Mouse (Mus musculus) fat pad, adult 2 months (tissue): ENCODE measurements around the gene Larp1b.

ENCODE experiments used
- DNase-seq: peaks from one replicate; pipeline ENCODE4 v3.0.0-alpha.2; 2011; ENCODE audit warnings: low read depth, low spot score; ENCODE audit errors: extremely low read depth

The Larp1b gene

DNA sequence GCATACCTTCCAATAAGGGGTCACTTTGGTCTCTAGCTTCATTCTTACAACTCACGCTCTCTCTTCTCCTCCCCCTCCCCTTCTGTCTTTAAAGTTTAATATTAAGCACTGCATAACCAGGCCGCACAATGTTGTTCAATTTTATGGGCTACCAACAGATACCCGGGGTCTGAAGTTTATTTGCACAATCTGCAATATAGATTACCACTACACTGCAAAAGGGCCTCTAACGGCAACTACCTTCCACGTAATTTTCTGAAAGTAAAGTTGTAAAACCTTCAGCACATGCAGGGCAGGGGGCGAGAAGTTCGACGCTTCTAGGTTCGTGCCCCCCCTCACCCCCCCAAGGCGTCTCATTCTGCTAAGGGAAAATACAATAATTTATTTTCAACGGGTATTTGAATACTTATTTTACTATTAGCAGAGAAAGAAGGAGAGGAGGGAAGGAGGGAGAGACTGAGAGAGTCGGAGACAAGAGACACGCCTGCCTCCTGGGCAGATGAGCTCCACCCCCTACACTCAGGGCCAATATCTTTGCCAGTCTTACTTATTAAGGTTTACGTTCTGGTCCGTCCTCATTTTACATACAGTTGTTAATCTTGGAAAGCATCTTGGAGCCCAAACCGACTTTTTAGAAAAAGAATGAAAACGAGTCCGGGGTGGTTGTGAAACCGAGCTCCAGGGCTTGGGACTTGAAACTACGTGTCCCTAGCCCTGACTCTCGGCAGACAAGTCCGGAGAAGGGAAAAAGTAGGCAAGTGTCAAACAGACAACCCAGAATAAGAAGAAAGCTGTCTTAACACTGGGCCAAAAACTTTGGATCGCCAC is 132.1 kb downstream of the Larp1b start:
- DNase-seq: peak; percentile 64

DNA sequence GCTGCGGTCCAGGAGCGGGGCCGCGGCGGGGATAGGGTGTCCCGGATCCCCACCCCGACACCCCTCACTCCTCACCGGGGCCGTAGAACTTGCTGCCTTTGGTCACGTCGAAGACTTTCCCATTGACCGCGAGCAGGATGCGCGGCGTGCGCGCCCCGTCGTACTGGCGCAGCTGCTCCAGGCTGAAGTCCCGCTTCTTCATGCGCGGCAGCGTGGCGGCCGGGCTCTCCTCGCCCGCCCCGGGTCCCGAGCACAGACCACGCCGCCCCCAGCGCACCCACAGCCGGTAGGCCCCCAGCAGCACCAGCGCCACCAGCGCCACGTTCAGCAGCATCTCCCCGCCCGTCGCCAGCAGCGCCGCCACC is 132.9 kb downstream of the Larp1b start:
- no peak for DNase-seq

DNA sequence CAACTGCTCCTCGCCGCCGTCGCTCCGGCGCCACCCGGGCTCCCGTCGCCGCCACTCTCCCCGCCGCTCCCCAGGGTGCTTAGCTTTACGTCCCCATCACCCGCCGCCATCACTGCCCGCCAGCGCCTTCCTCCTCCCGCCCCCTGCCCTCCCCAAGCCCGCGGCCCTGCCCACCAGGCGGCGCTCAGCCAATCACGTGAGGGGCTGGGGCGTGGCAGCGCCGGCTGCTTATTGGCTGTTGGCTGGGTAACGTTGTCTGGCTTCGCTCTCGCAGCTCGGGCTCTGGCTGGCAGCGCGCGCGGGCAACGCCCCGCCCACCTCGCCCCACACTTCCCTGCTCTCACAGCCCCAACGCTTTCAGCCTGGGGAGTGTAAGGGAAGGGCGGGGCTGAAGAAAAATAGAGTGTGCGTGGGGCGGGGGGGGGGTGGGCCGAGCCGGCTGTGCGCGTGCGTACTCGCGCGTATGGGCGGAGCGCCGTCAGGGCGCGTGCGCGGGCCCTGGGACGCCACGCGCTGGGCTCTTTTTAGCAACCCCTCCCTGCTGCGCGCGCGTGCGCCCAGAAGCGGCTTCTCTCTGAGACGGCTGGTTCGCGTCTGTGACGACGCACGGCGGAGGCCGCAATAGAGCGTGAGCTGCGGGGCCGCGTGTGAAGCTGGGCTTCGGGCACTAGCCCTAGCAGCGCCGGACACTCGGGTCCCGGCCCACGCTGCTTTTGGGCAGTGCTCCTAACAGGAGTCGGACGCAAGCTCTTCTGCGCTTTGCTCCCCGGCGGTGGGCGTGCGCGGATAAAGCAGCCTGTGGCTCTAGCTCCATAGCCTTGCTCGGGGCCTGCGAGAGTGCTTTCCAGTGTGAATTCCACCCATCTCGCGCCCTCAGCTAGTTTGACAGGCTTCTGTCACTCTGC is 133.5 kb downstream of the Larp1b start, which contains the start of gene Pgrmc2:
Pgrmc2 (minus strand) TSS at position 162 of the 905 bp plus-strand sequence.
- peak; percentile 59 for DNase-seq

DNA sequence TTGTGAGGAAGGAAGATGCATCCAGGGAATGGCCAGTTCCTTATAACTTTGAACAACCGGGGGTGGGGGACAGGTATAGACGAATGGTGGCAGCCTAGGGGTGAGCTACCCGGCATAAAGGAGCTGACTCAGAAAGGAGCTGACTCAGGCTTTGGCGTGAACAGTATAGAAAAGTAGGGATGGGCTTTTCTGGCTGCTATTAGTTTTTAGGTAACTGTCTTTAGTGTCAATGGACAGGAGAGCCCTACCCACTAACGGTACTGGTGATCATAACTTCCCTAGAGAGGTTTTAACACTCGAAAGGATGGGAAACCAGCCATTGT is 134.1 kb downstream of the Larp1b start:
- no peak for DNase-seq

DNA sequence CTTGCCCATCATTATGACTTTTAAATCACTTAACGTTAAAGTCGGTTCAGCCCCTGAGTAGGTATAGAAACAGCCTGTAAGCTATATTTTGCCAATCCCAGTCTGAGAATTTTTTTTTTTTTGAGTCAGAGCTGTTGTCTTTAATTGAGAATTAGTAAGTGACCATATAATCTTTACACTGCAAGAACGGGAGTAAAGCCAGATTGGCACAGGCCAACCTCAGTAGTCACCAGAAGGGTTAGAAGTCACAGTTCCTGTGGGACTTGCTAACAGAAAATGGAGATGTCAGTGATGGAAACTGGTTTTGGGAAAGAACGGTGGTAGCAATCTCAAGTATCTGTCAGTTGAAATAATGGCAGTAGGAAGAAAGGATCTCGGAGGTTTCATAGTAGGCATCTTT is 134.8 kb downstream of the Larp1b start:
- DNase-seq: no peak

DNA sequence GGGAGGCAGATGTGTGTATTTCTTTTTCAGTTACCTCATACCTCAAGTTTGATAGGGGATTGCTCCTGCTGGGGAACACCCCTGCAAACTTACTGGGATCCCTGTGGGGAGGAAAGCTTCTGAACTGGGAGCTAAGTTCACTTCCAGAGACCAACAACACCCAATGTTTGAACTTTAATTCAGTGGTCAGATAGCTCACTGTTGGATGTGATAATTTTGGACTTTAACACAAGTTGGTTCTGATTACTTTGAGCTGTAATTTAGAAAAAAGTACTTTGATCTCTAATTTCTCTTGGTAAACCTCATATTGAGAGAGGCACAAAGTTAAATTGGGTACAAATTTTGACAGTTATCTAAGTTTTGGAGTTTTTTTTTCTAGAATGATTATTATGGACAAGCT is 137.4 kb downstream of the Larp1b start:
- DNase-seq: no peak
